ENCODE assay signal across 23 mouse cellular contexts in genomic region chr4:129363463-129363862, GRCm38 (mm10). TPM values are rescaled to one million over a fixed set of nuclear protein-coding genes. Genes with fewer than 3 reads are reported as not detected.
DNase-seq lines count a peak whose midpoint lies in the region; ATAC-seq lines count a peak whose summit lies in the region.
"Had no signal": no experiment of that assay in that cellular context is flagged by ENCODE, and none has a peak within 500 bp of the region (broad histone marks: within the 10 kb centered on the region; RNA-seq: fewer than 3 reads in every experiment).

No protein-coding gene starts in this region.

- H3K9me3 ChIP-seq in embryonic facial prominence, embryonic 15.5 days (replicated peaks) = no peaks in the 10 kb centered on the region
- no peaks in the 10 kb centered on the region for H3K9me3 ChIP-seq in embryonic facial prominence, embryonic 10.5 days
- no peaks in the 10 kb centered on the region for H3K9me3 ChIP-seq in limb, embryonic 15.5 days
- no peaks in the 10 kb centered on the region for H3K9me3 ChIP-seq in limb, embryonic 10.5 days (replicated peaks)
- H3K9me3 ChIP-seq: embryonic facial prominence, embryonic 12.5 days; forebrain, embryonic 12.5 days; forebrain, embryonic 15.5 days; G1E; heart, embryonic 12.5 days; heart, embryonic 15.5 days; hindbrain, embryonic 12.5 days; hindbrain, embryonic 15.5 days had no signal

- 86% methylated on average over 9 of the region's 9 CpGs for WGBS in embryonic facial prominence, embryonic 15.5 days
- WGBS in embryonic facial prominence, embryonic 10.5 days = 94% methylated on average over 9 of the region's 9 CpGs
- 86% methylated on average over 9 of the region's 9 CpGs for WGBS in limb, embryonic 15.5 days
- 93% methylated on average over 9 of the region's 9 CpGs for WGBS in limb, embryonic 10.5 days

- peaks cover 17% of the 10 kb centered on the region for H3K36me3 ChIP-seq in embryonic facial prominence, embryonic 15.5 days
- peaks cover 11% of the 10 kb centered on the region; the same call in 1 of the 2 replicates for H3K36me3 ChIP-seq in embryonic facial prominence, embryonic 10.5 days (replicated peaks)
- H3K36me3 ChIP-seq in limb, embryonic 15.5 days = peaks cover 32% of the 10 kb centered on the region
- peaks cover 15% of the 10 kb centered on the region for H3K36me3 ChIP-seq in limb, embryonic 10.5 days
- H3K36me3 ChIP-seq: G1E had no signal

- H3K4me3 ChIP-seq in embryonic facial prominence, embryonic 15.5 days (replicated peaks) = no peak overlapping the region
- no peak overlapping the region for H3K4me3 ChIP-seq in embryonic facial prominence, embryonic 10.5 days
- no peak overlapping the region for H3K4me3 ChIP-seq in limb, embryonic 15.5 days
- no peak overlapping the region for H3K4me3 ChIP-seq in limb, embryonic 10.5 days
- H3K4me3 ChIP-seq: embryonic facial prominence, embryonic 12.5 days; erythroblast, embryonic 14.5 days; forebrain, embryonic 12.5 days; forebrain, embryonic 15.5 days; heart, embryonic 12.5 days; heart, embryonic 15.5 days; hindbrain, embryonic 12.5 days; hindbrain, embryonic 15.5 days had no signal

- no peak overlapping the region for H3K4me2 ChIP-seq in embryonic facial prominence, embryonic 15.5 days (replicated peaks)
- no peak overlapping the region for H3K4me2 ChIP-seq in limb, embryonic 15.5 days
- H3K4me2 ChIP-seq: embryonic facial prominence, embryonic 12.5 days; forebrain, embryonic 12.5 days; forebrain, embryonic 15.5 days; heart, embryonic 12.5 days; heart, embryonic 15.5 days; hindbrain, embryonic 12.5 days; hindbrain, embryonic 15.5 days had no signal

- no peak overlapping the region for H3K27ac ChIP-seq in embryonic facial prominence, embryonic 15.5 days (replicated peaks)
- H3K27ac ChIP-seq in embryonic facial prominence, embryonic 10.5 days (replicated peaks) = no peak overlapping the region
- peak overlapping the region; percentile 54 for H3K27ac ChIP-seq in limb, embryonic 15.5 days
- H3K27ac ChIP-seq in limb, embryonic 10.5 days = no peak overlapping the region
- H3K27ac ChIP-seq: embryonic facial prominence, embryonic 12.5 days; forebrain, embryonic 12.5 days; forebrain, embryonic 15.5 days; heart, embryonic 15.5 days; hindbrain, embryonic 12.5 days; hindbrain, embryonic 15.5 days had no signal

- DNase-seq in adrenal gland, adult 2 months = peak; percentile 18
- no peak for DNase-seq in adrenal gland, postnatal 4 days (ENCODE audit: low spot score in 2 of 2)
- no peak for DNase-seq in embryonic facial prominence, embryonic 10.5 days (ENCODE audit: low spot score)
- no peak for DNase-seq in limb, embryonic 10.5 days (ENCODE audit: low spot score)
- DNase-seq: cerebellum, adult 18-20 months; cerebellum, adult 9-10 months; cerebellum, postnatal 14 days; gastrocnemius, postnatal 10 days; gastrocnemius, postnatal 36 days; kidney, adult 2 months had no signal

- H3K27me3 ChIP-seq in embryonic facial prominence, embryonic 15.5 days = no peaks in the 10 kb centered on the region
- H3K27me3 ChIP-seq in embryonic facial prominence, embryonic 10.5 days (replicated peaks; ENCODE audit: low read depth, poor library complexity, severe bottlenecking) = no peaks in the 10 kb centered on the region
- H3K27me3 ChIP-seq in limb, embryonic 15.5 days = no peaks in the 10 kb centered on the region
- H3K27me3 ChIP-seq in limb, embryonic 10.5 days (ENCODE audit: low read depth, poor library complexity, severe bottlenecking) = no peaks in the 10 kb centered on the region
- H3K27me3 ChIP-seq: embryonic facial prominence, embryonic 12.5 days; forebrain, embryonic 12.5 days; forebrain, embryonic 15.5 days; heart, embryonic 12.5 days; heart, embryonic 15.5 days; hindbrain, embryonic 12.5 days; hindbrain, embryonic 15.5 days; Patski had no signal

- H3K9ac ChIP-seq in embryonic facial prominence, embryonic 15.5 days = no peak overlapping the region
- no peak overlapping the region for H3K9ac ChIP-seq in limb, embryonic 15.5 days
- H3K9ac ChIP-seq: embryonic facial prominence, embryonic 12.5 days; forebrain, embryonic 12.5 days; forebrain, embryonic 15.5 days; heart, embryonic 12.5 days; heart, embryonic 15.5 days; hindbrain, embryonic 12.5 days; hindbrain, embryonic 15.5 days had no signal

- 0 out of 2 replicates have a peak, but pooled peaks have one; percentile 24 for ATAC-seq in embryonic facial prominence, embryonic 15.5 days (ENCODE audit: insufficient number of reproducible peaks, low FRiP score, low TSS enrichment, low read depth)
- ATAC-seq in limb, embryonic 15.5 days (ENCODE audit: insufficient number of reproducible peaks, low FRiP score, low TSS enrichment, low read depth) = no peak
- ATAC-seq: forebrain, embryonic 15.5 days; intestine, postnatal 0 days; Patski had no signal

- no peaks in the 10 kb centered on the region for H3K4me1 ChIP-seq in embryonic facial prominence, embryonic 15.5 days
- H3K4me1 ChIP-seq in embryonic facial prominence, embryonic 10.5 days = no peaks in the 10 kb centered on the region
- H3K4me1 ChIP-seq in limb, embryonic 15.5 days = peaks cover 8% of the 10 kb centered on the region; the same call in 1 of the 2 replicates
- no peaks in the 10 kb centered on the region for H3K4me1 ChIP-seq in limb, embryonic 10.5 days
- H3K4me1 ChIP-seq: embryonic facial prominence, embryonic 12.5 days; forebrain, embryonic 12.5 days; forebrain, embryonic 15.5 days; heart, embryonic 12.5 days; hindbrain, embryonic 12.5 days; hindbrain, embryonic 15.5 days had no signal

RNA-seq across cellular contexts. Expression of gene Zbtb8a, which starts 14.5 kb away (rescaled TPM):
- total RNA-seq in adrenal gland, adult 2 months (2021) = 1 to 10 TPM; 6.1 to 6.4 TPM
- 2.4 and 2.7 TPM in 2 replicates for polyA plus RNA-seq in adrenal gland, adult 2 months (2012; rRNA removed)
- 10 to 100 TPM; 12.2 to 14.0 TPM for total RNA-seq in adrenal gland, postnatal 4 days (2021)
- 12.8 and 14.1 TPM in 2 replicates for polyA plus RNA-seq in embryonic facial prominence, embryonic 15.5 days (2015; fragmentation: Nextera tagmentation; extraction: Ambion mirVana)
- polyA plus RNA-seq in embryonic facial prominence, embryonic 10.5 days (2016; fragmentation: Nextera tagmentation; extraction: Ambion mirVana) = 6.0 and 6.6 TPM in 2 replicates
- 15.8 and 16.4 TPM in 2 replicates for polyA plus RNA-seq in limb, embryonic 15.5 days (2015; fragmentation: Nextera tagmentation; extraction: Ambion mirVana)
- 6.3 and 8.0 TPM in 2 replicates for polyA plus RNA-seq in limb, embryonic 10.5 days (2016; fragmentation: Nextera tagmentation; extraction: Ambion mirVana)

RNA-seq across cellular contexts. Expression of gene Zbtb8os, which starts 28.0 kb away (rescaled TPM):
- 10 to 100 TPM; 42.7 to 48.4 TPM for total RNA-seq in adrenal gland, adult 2 months (2021)
- polyA plus RNA-seq in adrenal gland, adult 2 months (2012; rRNA removed) = 4.1 and 5.3 TPM in 2 replicates
- total RNA-seq in adrenal gland, postnatal 4 days (2021) = 10 to 100 TPM; 51.1 to 52.2 TPM
- polyA plus RNA-seq in embryonic facial prominence, embryonic 15.5 days (2015; fragmentation: Nextera tagmentation; extraction: Ambion mirVana) = 36.6 and 41.2 TPM in 2 replicates
- 49.0 and 49.3 TPM in 2 replicates for polyA plus RNA-seq in embryonic facial prominence, embryonic 10.5 days (2016; fragmentation: Nextera tagmentation; extraction: Ambion mirVana)
- polyA plus RNA-seq in limb, embryonic 15.5 days (2015; fragmentation: Nextera tagmentation; extraction: Ambion mirVana) = 39.1 and 47.0 TPM in 2 replicates
- 49.5 and 50.3 TPM in 2 replicates for polyA plus RNA-seq in limb, embryonic 10.5 days (2016; fragmentation: Nextera tagmentation; extraction: Ambion mirVana)

RNA-seq across cellular contexts. Expression of gene Rbbp4, which starts 28.3 kb away (rescaled TPM):
- total RNA-seq in adrenal gland, adult 2 months (2021) = 100 to 1,000 TPM; 116 to 144 TPM
- polyA plus RNA-seq in adrenal gland, adult 2 months (2012; rRNA removed) = 9.7 and 10.4 TPM in 2 replicates
- total RNA-seq in adrenal gland, postnatal 4 days (2021) = 100 to 1,000 TPM; 188 to 206 TPM
- 325 and 329 TPM in 2 replicates for polyA plus RNA-seq in embryonic facial prominence, embryonic 15.5 days (2015; fragmentation: Nextera tagmentation; extraction: Ambion mirVana)
- polyA plus RNA-seq in embryonic facial prominence, embryonic 10.5 days (2016; fragmentation: Nextera tagmentation; extraction: Ambion mirVana) = 546 and 560 TPM in 2 replicates
- 326 and 338 TPM in 2 replicates for polyA plus RNA-seq in limb, embryonic 15.5 days (2015; fragmentation: Nextera tagmentation; extraction: Ambion mirVana)
- polyA plus RNA-seq in limb, embryonic 10.5 days (2016; fragmentation: Nextera tagmentation; extraction: Ambion mirVana) = 561 and 589 TPM in 2 replicates

Comparison
In these comparisons a context has a peak if more than half of its experiments do, and no peak if none do; other contexts are left out.
1. RNA of gene Rbbp4, which starts 28.3 kb away (polyA plus RNA-seq): 561 to 589 TPM in limb, embryonic 10.5 days, 546 to 560 TPM in embryonic facial prominence, embryonic 10.5 days, 326 to 338 TPM in limb, embryonic 15.5 days and 325 to 329 TPM in embryonic facial prominence, embryonic 15.5 days; 9.7 to 10.4 TPM in adrenal gland, adult 2 months; every median in the first group is over 10 times any median in the second.